Mouse (Mus musculus): ENCODE results near the gene Cdhr3. TPM values are rescaled to one million over a fixed set of nuclear protein-coding genes. Genes with fewer than 3 reads are reported as not detected.
A peak's percentile ranks its signal among the peaks of the same experiment; 100 is the strongest.

The Cdhr3 gene
- polyA plus RNA-seq, 1 experiment from 2014 or later: 0.43 TPM

GRCm38 (mm10) chr12:33041476-33041875 lies 51.2 kb downstream of the Cdhr3 start:
- 83% methylated on average over 7 of the region's 7 CpGs for WGBS
- Histone ChIP-seq H3K4me3 (no peak overlapping the region), H3K9me3 (no peaks in the 10 kb centered on the region), H3K4me1 (peaks cover 13% of the 10 kb centered on the region), H3K36me3 (no peaks in the 10 kb centered on the region), H3K27ac (no peak overlapping the region), H3K27me3 (ENCODE audit: insufficient read depth, poor library complexity, severe bottlenecking) (no peaks in the 10 kb centered on the region)
- no peak for DNase-seq (ENCODE audit: low spot score)

GRCm38 (mm10) chr12:33040811-33041210 lies 51.9 kb downstream of the Cdhr3 start:
- Histone ChIP-seq H3K4me3 (no peak overlapping the region), H3K4me1 (peaks cover 14% of the 10 kb centered on the region), H3K27ac (no peak overlapping the region), H3K27me3 (ENCODE audit: insufficient read depth, poor library complexity, severe bottlenecking) (no peaks in the 10 kb centered on the region), H3K9me3 (no peaks in the 10 kb centered on the region), H3K36me3 (no peaks in the 10 kb centered on the region)
- no peak for DNase-seq (ENCODE audit: low spot score)
- WGBS: 85% methylated on average over 2 of the region's 2 CpGs

- H3K9me3 ChIP-seq: no peaks in the 10 kb centered on the region
- H3K4me1 ChIP-seq: peaks cover 25% of the 10 kb centered on the region; the same call in 1 of the 2 replicates
- H3K27ac ChIP-seq: no peak overlapping the region
These were observed 54.0 kb downstream of the Cdhr3 start for GRCm38 (mm10) chr12:33038676-33039075.

GRCm38 (mm10) chr12:33035719-33036521 lies 56.8 kb downstream of the Cdhr3 start:
- Histone ChIP-seq H3K27ac (no peak overlapping the region), H3K4me3 (peak overlapping the region; percentile 33), H3K4me1 (peaks cover 20% of the 10 kb centered on the region; the same call in 1 of the 2 replicates), H3K36me3 (no peaks in the 10 kb centered on the region), H3K27me3 (ENCODE audit: insufficient read depth, poor library complexity, severe bottlenecking) (0 out of 2 replicates have a peak, but pooled peaks cover 3% of the 10 kb centered on the region), H3K9me3 (no peaks in the 10 kb centered on the region)
- WGBS: 20% methylated on average over 21 of the region's 21 CpGs
- no peak for DNase-seq (ENCODE audit: low spot score)

More at GRCm38 (mm10) chr12:33038676-33039075, 54.0 kb downstream of the Cdhr3 start:
- Histone ChIP-seq H3K4me3 (no peak overlapping the region), H3K36me3 (no peaks in the 10 kb centered on the region), H3K27me3 (ENCODE audit: insufficient read depth, poor library complexity, severe bottlenecking) (0 out of 2 replicates have a peak, but pooled peaks cover 3% of the 10 kb centered on the region)
- no peak for DNase-seq (ENCODE audit: low spot score)

GRCm38 (mm10) chr12:33035089-33035718 lies 57.5 kb downstream of the Cdhr3 start:
- H3K27ac ChIP-seq: peak overlapping the region; percentile 17; the same call in 1 of the 2 replicates
- peaks cover 20% of the 10 kb centered on the region; the same call in 1 of the 2 replicates for H3K4me1 ChIP-seq
- WGBS: 53% methylated on average over 11 of the region's 11 CpGs
- peak overlapping the region; percentile 33 for H3K4me3 ChIP-seq
- DNase-seq (ENCODE audit: low spot score): no peak
- H3K36me3 ChIP-seq: no peaks in the 10 kb centered on the region
- no peaks in the 10 kb centered on the region for H3K9me3 ChIP-seq
- H3K27me3 ChIP-seq (ENCODE audit: insufficient read depth, poor library complexity, severe bottlenecking): 0 out of 2 replicates have a peak, but pooled peaks cover 3% of the 10 kb centered on the region

GRCm38 (mm10) chr12:33034343-33035088 lies 58.2 kb downstream of the Cdhr3 start:
- H3K9me3 ChIP-seq: no peaks in the 10 kb centered on the region
- H3K27me3 ChIP-seq (ENCODE audit: insufficient read depth, poor library complexity, severe bottlenecking): 0 out of 2 replicates have a peak, but pooled peaks cover 3% of the 10 kb centered on the region
- peak overlapping the region; percentile 17; the same call in 1 of the 2 replicates for H3K27ac ChIP-seq
- no peak overlapping the region for H3K4me3 ChIP-seq
- no peak for DNase-seq (ENCODE audit: low spot score)
- H3K36me3 ChIP-seq: no peaks in the 10 kb centered on the region
- WGBS: 44% methylated on average over 12 of the region's 12 CpGs
- peaks cover 20% of the 10 kb centered on the region; the same call in 1 of the 2 replicates for H3K4me1 ChIP-seq

- H3K4me3 ChIP-seq: no peak overlapping the region
- no peaks in the 10 kb centered on the region for H3K36me3 ChIP-seq
- 0 out of 2 replicates have a peak, but pooled peaks cover 3% of the 10 kb centered on the region for H3K27me3 ChIP-seq (ENCODE audit: insufficient read depth, poor library complexity, severe bottlenecking)
- no peak for DNase-seq (ENCODE audit: low spot score)
- H3K9me3 ChIP-seq: no peaks in the 10 kb centered on the region
- H3K4me1 ChIP-seq: peaks cover 27% of the 10 kb centered on the region; the same call in 1 of the 2 replicates
- no peak overlapping the region for H3K27ac ChIP-seq
- 73% methylated on average over 6 of the region's 6 CpGs for WGBS
These were observed 59.5 kb downstream of the Cdhr3 start for GRCm38 (mm10) chr12:33033221-33033620.

- no peaks in the 10 kb centered on the region for H3K36me3 ChIP-seq
- 75% methylated on average over 2 of the region's 2 CpGs for WGBS
- H3K4me1 ChIP-seq: peaks cover 31% of the 10 kb centered on the region; the same call in 1 of the 2 replicates
- 0 out of 2 replicates have a peak, but pooled peaks cover 3% of the 10 kb centered on the region for H3K27me3 ChIP-seq (ENCODE audit: insufficient read depth, poor library complexity, severe bottlenecking)
- H3K4me3 ChIP-seq: no peak overlapping the region
- no peaks in the 10 kb centered on the region for H3K9me3 ChIP-seq
- DNase-seq (ENCODE audit: low spot score): no peak
- no peak overlapping the region for H3K27ac ChIP-seq
These were observed 62.1 kb downstream of the Cdhr3 start for GRCm38 (mm10) chr12:33030589-33030988.

- Histone ChIP-seq H3K36me3 (no peaks in the 10 kb centered on the region), H3K9me3 (no peaks in the 10 kb centered on the region), H3K27ac (no peak overlapping the region), H3K27me3 (ENCODE audit: insufficient read depth, poor library complexity, severe bottlenecking) (0 out of 2 replicates have a peak, but pooled peaks cover 3% of the 10 kb centered on the region), H3K4me3 (no peak overlapping the region), H3K4me1 (peaks cover 26% of the 10 kb centered on the region; the same call in 1 of the 2 replicates)
- no peak for DNase-seq (ENCODE audit: low spot score)
- WGBS: 85% methylated on average over 13 of the region's 13 CpGs
These were observed 62.6 kb downstream of the Cdhr3 start for GRCm38 (mm10) chr12:33030066-33030465.

- Histone ChIP-seq H3K27me3 (ENCODE audit: insufficient read depth, poor library complexity, severe bottlenecking) (no peaks in the 10 kb centered on the region), H3K4me1 (peaks cover 18% of the 10 kb centered on the region; the same call in 1 of the 2 replicates), H3K27ac (no peak overlapping the region), H3K9me3 (no peaks in the 10 kb centered on the region), H3K36me3 (no peaks in the 10 kb centered on the region), H3K4me3 (no peak overlapping the region)
- DNase-seq (ENCODE audit: low spot score): no peak
- 48% methylated on average over 13 of the region's 13 CpGs for WGBS
These were observed 64.0 kb downstream of the Cdhr3 start for GRCm38 (mm10) chr12:33028708-33029107.

GRCm38 (mm10) chr12:33028109-33028691 lies 64.5 kb downstream of the Cdhr3 start:
- Histone ChIP-seq H3K27ac (no peak overlapping the region), H3K27me3 (ENCODE audit: insufficient read depth, poor library complexity, severe bottlenecking) (no peaks in the 10 kb centered on the region), H3K4me1 (peaks cover 18% of the 10 kb centered on the region; the same call in 1 of the 2 replicates), H3K4me3 (no peak overlapping the region), H3K9me3 (no peaks in the 10 kb centered on the region), H3K36me3 (no peaks in the 10 kb centered on the region)
- WGBS: 40% methylated on average over 10 of the region's 10 CpGs
- DNase-seq (ENCODE audit: low spot score): no peak

GRCm38 (mm10) chr12:33027093-33027492 lies 65.6 kb downstream of the Cdhr3 start:
- Histone ChIP-seq H3K27me3 (ENCODE audit: insufficient read depth, poor library complexity, severe bottlenecking) (no peaks in the 10 kb centered on the region), H3K36me3 (no peaks in the 10 kb centered on the region), H3K9me3 (no peaks in the 10 kb centered on the region), H3K4me3 (0 out of 2 replicates have a peak overlapping the region, but pooled peaks have one; percentile 13), H3K4me1 (peaks cover 18% of the 10 kb centered on the region; the same call in 1 of the 2 replicates), H3K27ac (peak overlapping the region; percentile 71)
- 3% methylated on average over 10 of the region's 10 CpGs for WGBS
- DNase-seq (ENCODE audit: low spot score): peak; percentile 88

All from heart, embryonic 10.5 days (tissue).